ENCODE assay signal across 18 mouse cellular contexts in genomic region chr16:85871971-85872370, GRCm38 (mm10). TPM values are rescaled to one million over a fixed set of nuclear protein-coding genes. Genes with fewer than 3 reads are reported as not detected.
"Had no signal": no experiment of that assay in that cellular context is flagged by ENCODE, and none has a peak within 500 bp of the region (broad histone marks: within the 10 kb centered on the region; RNA-seq: fewer than 3 reads in every experiment).

No protein-coding gene starts in this region.

- H3K27ac ChIP-seq: left cerebral cortex, adult 2 months; limb, embryonic 10.5 days; liver, embryonic 15.5 days; macrophage; midbrain, embryonic 12.5 days; neural tube, embryonic 13.5 days had no signal

- DNase-seq: kidney, postnatal 25 days; retina, postnatal 1 day; right cerebral cortex, postnatal 4 days; spleen, adult 18-20 months; thymus, adult 2 months; thymus, postnatal 25 days had no signal

- H3K9me3 ChIP-seq: limb, embryonic 10.5 days; liver, embryonic 15.5 days; midbrain, embryonic 12.5 days; neural tube, embryonic 13.5 days had no signal

- H3K9ac ChIP-seq: liver, embryonic 15.5 days; midbrain, embryonic 12.5 days; neural tube, embryonic 13.5 days had no signal

- H3K4me3 ChIP-seq: left cerebral cortex, adult 2 months; limb, embryonic 10.5 days; liver, embryonic 15.5 days; megakaryocyte, embryonic 14.5 days; midbrain, embryonic 12.5 days; neural tube, embryonic 13.5 days had no signal

- H3K36me3 ChIP-seq: limb, embryonic 10.5 days; liver, embryonic 15.5 days; midbrain, embryonic 12.5 days had no signal

- H3K4me1 ChIP-seq: liver, embryonic 15.5 days; megakaryocyte, embryonic 14.5 days; midbrain, embryonic 12.5 days; neural tube, embryonic 13.5 days had no signal

- H3K27me3 ChIP-seq: liver, embryonic 15.5 days; megakaryocyte, embryonic 14.5 days; midbrain, embryonic 12.5 days; neural tube, embryonic 13.5 days had no signal

- ATAC-seq: hindbrain, embryonic 16.5 days; inflammation-experienced regulatory T-cells, adult 6 months; intestine, postnatal 0 days; midbrain, embryonic 16.5 days had no signal

- H3K4me2 ChIP-seq: liver, embryonic 11.5 days; liver, embryonic 15.5 days; midbrain, embryonic 12.5 days; neural tube, embryonic 13.5 days had no signal

RNA-seq across cellular contexts. Expression of gene Adamts5, which starts 29.7 kb away (rescaled TPM):
- polyA plus RNA-seq: macrophage had no signal
